Mouse (Mus musculus) heart, adult 8-10 months (tissue): Measurements from ENCODE around the gene Gm5622. TPM values are rescaled to one million over a fixed set of nuclear protein-coding genes. Genes with fewer than 3 reads are reported as not detected.
"Not testable (repeated sequence)": the region's sequence is repeated elsewhere in the genome, so short reads cannot be mapped to it uniquely, and the experiment has no call there.

Experiments used
- DNase-seq: peaks from one replicate; pipeline ENCODE4 v3.0.0; 2022; ENCODE audit warnings: low spot score
- total RNA-seq, 4 experiments: library from RNA; stranded (reverse); gene quantifications; 2 replicates each; pipeline ENCODE4 v1.2.4; 2022

The Gm5622 gene
- not detected for total RNA-seq

GRCm38 (mm10) chr14:51552490-51552889 lies at the start of gene Gm5622:
TSS of gene Gm5622 (plus strand) at chr14:51552790.
- DNase-seq: no peak

- no peak for DNase-seq
Measured at GRCm38 (mm10) chr14:51507416-51507815, 45.2 kb upstream of the Gm5622 start.

- not testable (repeated sequence) for DNase-seq
Measured at GRCm38 (mm10) chr14:51573963-51574362, 21.4 kb downstream of the Gm5622 start, which contains the start of gene Gm17175. TSS of gene Gm17175 (minus strand) at chr14:51574063.

GRCm38 (mm10) chr14:51592039-51592438 lies 39.4 kb downstream of the Gm5622 start, which contains the start of gene Gm17174:
TSS of gene Gm17174 (minus strand) at chr14:51592139.
- not testable (repeated sequence) for DNase-seq

- no peak for DNase-seq
Measured at GRCm38 (mm10) chr14:51611210-51611609, 58.6 kb downstream of the Gm5622 start, which contains the start of gene Gm17078. TSS of gene Gm17078 (minus strand) at chr14:51611310.

- DNase-seq: peak; percentile 33
Measured at GRCm38 (mm10) chr14:51632426-51632825, 79.8 kb downstream of the Gm5622 start.

GRCm38 (mm10) chr14:51635566-51635965 lies 83.0 kb downstream of the Gm5622 start, which contains the start of gene Gm4181:
TSS of gene Gm4181 (minus strand) at chr14:51635666.
- not testable (repeated sequence) for DNase-seq

- DNase-seq: no peak
Measured at GRCm38 (mm10) chr14:51677269-51677668, 124.7 kb downstream of the Gm5622 start.

GRCm38 (mm10) chr14:51695368-51695767 lies 142.8 kb downstream of the Gm5622 start, which contains the start of gene Gm17079:
TSS of gene Gm17079 (minus strand) at chr14:51695468.
- DNase-seq: not testable (repeated sequence)

Other genes with a start within 250 kb of the Gm5622 start
- not detected for gene Gm7247, start 191.0 kb upstream of the Gm5622 start, total RNA-seq
- gene Vmn2r88, start 142.0 kb upstream of the Gm5622 start, total RNA-seq: not detected
- gene Vmn2r89, start 100.9 kb upstream of the Gm5622 start, total RNA-seq: not detected
- gene Gm17175, start 21.3 kb downstream of the Gm5622 start, total RNA-seq: not detected
- gene Gm17174, start 39.3 kb downstream of the Gm5622 start, total RNA-seq: not detected
- gene Gm17078, start 58.5 kb downstream of the Gm5622 start, total RNA-seq: not detected
- not detected for gene Gm4181, start 82.9 kb downstream of the Gm5622 start, total RNA-seq
- not detected for gene Gm17079, start 142.7 kb downstream of the Gm5622 start, total RNA-seq
- not detected for gene Gm5800, start 164.4 kb downstream of the Gm5622 start, total RNA-seq
- gene Ang4, start 220.8 kb downstream of the Gm5622 start, total RNA-seq: not detected
- gene AY358078, start 247.3 kb downstream of the Gm5622 start, total RNA-seq: not detected